ENCODE assay signal across 8 mouse cellular contexts in genomic region chr6:35254136-35254904, GRCm38 (mm10). TPM values are rescaled to one million over a fixed set of nuclear protein-coding genes. Genes with fewer than 3 reads are reported as not detected.
DNase-seq lines count a peak whose midpoint lies in the region; ATAC-seq lines count a peak whose summit lies in the region.

No protein-coding gene starts in this region.

- no peaks in the 10 kb centered on the region for H3K36me3 ChIP-seq in lung, embryonic 15.5 days
- no peaks in the 10 kb centered on the region for H3K36me3 ChIP-seq in forebrain, embryonic 13.5 days (ENCODE audit: poor library complexity, severe bottlenecking)
- H3K36me3 ChIP-seq in liver, embryonic 11.5 days (ENCODE audit: control insufficient read depth, insufficient read depth, low read length): no peaks in the 10 kb centered on the region

- WGBS in lung, embryonic 15.5 days: 42% methylated on average over 9 of the region's 9 CpGs
- WGBS in forebrain, embryonic 13.5 days: 57% methylated on average over 9 of the region's 9 CpGs
- WGBS in liver, embryonic 11.5 days: 18% methylated on average over 9 of the region's 9 CpGs

- peaks cover 45% of the 10 kb centered on the region for H3K4me1 ChIP-seq in lung, embryonic 15.5 days
- H3K4me1 ChIP-seq in forebrain, embryonic 13.5 days: peaks cover 36% of the 10 kb centered on the region
- H3K4me1 ChIP-seq in liver, embryonic 11.5 days (replicated peaks; ENCODE audit: control insufficient read depth, insufficient read depth, low read length): peaks cover 55% of the 10 kb centered on the region

- peak overlapping the region; percentile 17 for H3K4me3 ChIP-seq in lung, embryonic 15.5 days
- H3K4me3 ChIP-seq in forebrain, embryonic 13.5 days: peak overlapping the region; percentile 13; the same call in 1 of the 2 replicates
- peak overlapping the region; percentile 83 for H3K4me3 ChIP-seq in liver, embryonic 11.5 days (ENCODE audit: low read depth, low read length)

- peak overlapping the region; percentile 67 for H3K4me2 ChIP-seq in lung, embryonic 15.5 days
- peak overlapping the region; percentile 74 for H3K4me2 ChIP-seq in forebrain, embryonic 13.5 days
- H3K4me2 ChIP-seq in liver, embryonic 11.5 days: peak overlapping the region; percentile 82

- H3K27me3 ChIP-seq in lung, embryonic 15.5 days: no peaks in the 10 kb centered on the region
- no peaks in the 10 kb centered on the region for H3K27me3 ChIP-seq in forebrain, embryonic 13.5 days
- H3K27me3 ChIP-seq in liver, embryonic 11.5 days (replicated peaks; ENCODE audit: control insufficient read depth, insufficient read depth, low read length): no peaks in the 10 kb centered on the region

- DNase-seq in lung, postnatal 4 days: no peak
- DNase-seq in liver, embryonic 11.5 days (ENCODE audit: low spot score): peak; percentile 54
- peak; percentile 58 to 69 for DNase-seq in spleen, postnatal 36 days (ENCODE audit: low spot score in 2 of 2)
- DNase-seq in urinary bladder, postnatal 25 days (ENCODE audit: low spot score): no peak
- no peak for DNase-seq in kidney, adult 8-10 months
- no peak for DNase-seq in cerebellum, adult 9-11 months

- H3K27ac ChIP-seq in lung, embryonic 15.5 days: 0 out of 2 replicates have a peak overlapping the region, but pooled peaks have one; percentile 19
- H3K27ac ChIP-seq in forebrain, embryonic 13.5 days: no peak overlapping the region
- H3K27ac ChIP-seq in liver, embryonic 11.5 days (ENCODE audit: low read depth, low read length): peak overlapping the region; percentile 96

- no peak; the same call in 1 of the 2 replicates for ATAC-seq in lung, embryonic 15.5 days (ENCODE audit: borderline replicate concordance, extremely low read depth, low FRiP score, low TSS enrichment)
- no peak for ATAC-seq in forebrain, embryonic 13.5 days
- peak; percentile 87 for ATAC-seq in liver, embryonic 11.5 days (replicated peaks; ENCODE audit: low FRiP score)

- no peaks in the 10 kb centered on the region for H3K9me3 ChIP-seq in lung, embryonic 15.5 days
- no peaks in the 10 kb centered on the region for H3K9me3 ChIP-seq in forebrain, embryonic 13.5 days (replicated peaks)
- no peaks in the 10 kb centered on the region for H3K9me3 ChIP-seq in liver, embryonic 11.5 days (ENCODE audit: control insufficient read depth, low read length)

- peak overlapping the region; percentile 22; the same call in 1 of the 2 replicates for H3K9ac ChIP-seq in lung, embryonic 15.5 days
- peak overlapping the region; percentile 30 for H3K9ac ChIP-seq in forebrain, embryonic 13.5 days
- peak overlapping the region; percentile 93 for H3K9ac ChIP-seq in liver, embryonic 11.5 days (ENCODE audit: low read depth, low read length)

RNA-seq across cellular contexts. Expression of gene Slc13a4, which starts 53.6 kb away (rescaled TPM):
- polyA plus RNA-seq in lung, embryonic 15.5 days (2015; fragmentation: Nextera tagmentation; extraction: Ambion mirVana): 0.14 and 0.29 TPM in 2 replicates
- 0.50 and 0.94 TPM in 2 replicates for polyA plus RNA-seq in forebrain, embryonic 13.5 days (2015; fragmentation: Nextera tagmentation; extraction: Ambion mirVana)
- 0.15 and 0.31 TPM in 2 replicates for polyA plus RNA-seq in liver, embryonic 11.5 days (2014; fragmentation: Nextera tagmentation; extraction: Ambion mirVana)

Comparison
In these comparisons a context has a peak if more than half of its experiments do, and no peak if none do; other contexts are left out.
1. H3K4me3 ChIP-seq: peak in every context shown above with its lines; median percentile 83 in liver, embryonic 11.5 days; 17 in lung, embryonic 15.5 days; 13 in forebrain, embryonic 13.5 days.
2. H3K9ac ChIP-seq: peak in every context shown above with its lines; median percentile 93 in liver, embryonic 11.5 days; 30 in forebrain, embryonic 13.5 days; 22 in lung, embryonic 15.5 days.
3. DNase-seq: peak in liver, embryonic 11.5 days (single experiment) and spleen, postnatal 36 days (2 of 2); none in lung, postnatal 4 days (0 of 2), urinary bladder, postnatal 25 days (single experiment), kidney, adult 8-10 months (0 of 2) and cerebellum, adult 9-11 months (single experiment).
4. Peak in every context shown above with its lines, with median percentiles within 50 percentile points of each other: H3K4me2 ChIP-seq.